Mouse (Mus musculus) MEL (cell line): ENCODE measurements around the gene Ccnt2.

Source experiments
- CTCF ChIP-seq, 3 experiments: IDR thresholded peaks in 2 of 3; conservative IDR thresholded peaks in 1 of 3; 2 replicates each; pipeline ENCODE4 v1.5.1; 2011 to 2012; ENCODE audit warnings: low read length in 3 of 3, low read depth in 2 of 3, mild to moderate bottlenecking in 2 of 3, improper control_type of control experiment in 1 of 3, inconsistent platforms in 1 of 3, mixed read lengths in 1 of 3, moderate library complexity in 1 of 3; ENCODE audit not compliant: control insufficient read depth in 1 of 3, insufficient read depth in 1 of 3, poor library complexity in 1 of 3, severe bottlenecking in 1 of 3
- EP300 ChIP-seq, 2 experiments: IDR thresholded peaks; 2 replicates each; pipeline ENCODE4 v1.6.1; 2011; ENCODE audit warnings: improper control_type of control experiment in 2 of 2, low read length in 2 of 2, low read depth in 1 of 2, mild to moderate bottlenecking in 1 of 2
- HCFC1 ChIP-seq: IDR thresholded peaks from 2 replicates; pipeline ENCODE4 v1.6.1; 2012; ENCODE audit warnings: low read depth, mild to moderate bottlenecking, inconsistent platforms, low read length, improper control_type of control experiment, moderate library complexity
- KAT2A ChIP-seq: conservative IDR thresholded peaks from 2 replicates; pipeline ENCODE4 v1.6.1; 2012; ENCODE audit warnings: low read depth, low read length, improper control_type of control experiment, inconsistent platforms
- POLR2A ChIP-seq, 2 experiments: IDR thresholded peaks; 2 replicates each; pipeline ENCODE4 v1.6.1; 2011 to 2012; ENCODE audit warnings: low read length in 2 of 2, mild to moderate bottlenecking in 2 of 2, control low read depth in 1 of 2, improper control_type of control experiment in 1 of 2, low read depth in 1 of 2, moderate library complexity in 1 of 2; ENCODE audit not compliant: control insufficient read depth in 1 of 2, insufficient read depth in 1 of 2, poor library complexity in 1 of 2
- SMC3 ChIP-seq: IDR thresholded peaks from 2 replicates; pipeline ENCODE4 v1.6.1; 2011; ENCODE audit warnings: low read depth, low read length, improper control_type of control experiment
- TAL1 ChIP-seq: IDR thresholded peaks from 2 replicates; pipeline ENCODE4 v1.6.1; 2012; ENCODE audit warnings: mild to moderate bottlenecking, inconsistent platforms, low read length, moderate library complexity, mixed read lengths
- UBTF ChIP-seq: IDR thresholded peaks from 2 replicates; pipeline ENCODE4 v1.6.1; 2012; ENCODE audit warnings: low read depth, mild to moderate bottlenecking, inconsistent platforms, low read length, improper control_type of control experiment, moderate library complexity, borderline replicate concordance; ENCODE audit not compliant: insufficient read depth
- USF1 ChIP-seq: IDR thresholded peaks from 2 replicates; pipeline ENCODE4 v1.6.1; 2014; ENCODE audit warnings: low read depth, mild to moderate bottlenecking, inconsistent platforms, low read length, improper control_type of control experiment, moderate library complexity

GRCm38 (mm10) chr1:127750401-127751102 is 23.4 kb upstream of the Ccnt2 start:
- TF ChIP-seq HCFC1 (no peak), POLR2A (IDR thresholded peaks at IDR 0.05; ENCODE audit: control insufficient read depth in 1 of 2, insufficient read depth in 1 of 2, low read depth in 1 of 2, low read length in 2 of 2, poor library complexity in 1 of 2) (no peak), CTCF (IDR thresholded peaks at IDR 0.05 in 2 of 3, conservative IDR thresholded peaks at IDR 0.05 in 1 of 3; ENCODE audit: control insufficient read depth in 1 of 3, insufficient read depth in 1 of 3, low read depth in 2 of 3, low read length in 3 of 3, poor library complexity in 1 of 3, severe bottlenecking in 1 of 3) (no peak), EP300 (IDR thresholded peaks at IDR 0.05; ENCODE audit: low read depth in 1 of 2, low read length in 2 of 2) (no peak), SMC3 (no peak), USF1 (no peak), TAL1 (no peak), UBTF (no peak), KAT2A (no peak)
